Mouse (Mus musculus) erythroblast, embryonic 14.5 days (primary cell): ENCODE data around the gene Zfhx3. TPM values are rescaled to one million over a fixed set of nuclear protein-coding genes. Genes with fewer than 3 reads are reported as not detected.

Experiments
- H3K27me3 ChIP-seq: 2 replicates; pipeline ENCODE4 v1.6.1; 2012; ENCODE audit warnings: inconsistent platforms; ENCODE audit not compliant: control insufficient read depth
- H3K36me3 ChIP-seq: 2 replicates; pipeline ENCODE4 v1.6.1; 2012; ENCODE audit warnings: mild to moderate bottlenecking, inconsistent platforms; ENCODE audit not compliant: control insufficient read depth
- H3K4me1 ChIP-seq: 2 replicates; pipeline ENCODE4 v1.6.1; 2012; ENCODE audit warnings: inconsistent platforms; ENCODE audit not compliant: control insufficient read depth
- H3K4me3 ChIP-seq: replicated peaks from 2 replicates; pipeline ENCODE3; 2012; ENCODE audit warnings: moderate library complexity, mild to moderate bottlenecking, inconsistent platforms
- H3K9me3 ChIP-seq: 2 replicates; pipeline ENCODE4 v1.6.1; 2012; ENCODE audit warnings: low read length, inconsistent platforms, mixed read lengths; ENCODE audit not compliant: control insufficient read depth
- GATA1 ChIP-seq: IDR thresholded peaks from 2 replicates; pipeline ENCODE4 v1.6.1; 2012; ENCODE audit warnings: low read length, inconsistent platforms, mixed read lengths
- TAL1 ChIP-seq: IDR thresholded peaks from 3 replicates; pipeline ENCODE4 v1.6.1; 2012; ENCODE audit warnings: low read length, inconsistent platforms, mixed read lengths
- polyA plus RNA-seq: library from polyadenylated mRNA; stranded (reverse); fragments of >175 nt; gene quantifications from 2 replicates; pipeline ENCODE4 v1.2.3, GENCODE M21; 2012

Gene Zfhx3
- polyA plus RNA-seq, 1 experiment = 0.03 TPM

DNA sequence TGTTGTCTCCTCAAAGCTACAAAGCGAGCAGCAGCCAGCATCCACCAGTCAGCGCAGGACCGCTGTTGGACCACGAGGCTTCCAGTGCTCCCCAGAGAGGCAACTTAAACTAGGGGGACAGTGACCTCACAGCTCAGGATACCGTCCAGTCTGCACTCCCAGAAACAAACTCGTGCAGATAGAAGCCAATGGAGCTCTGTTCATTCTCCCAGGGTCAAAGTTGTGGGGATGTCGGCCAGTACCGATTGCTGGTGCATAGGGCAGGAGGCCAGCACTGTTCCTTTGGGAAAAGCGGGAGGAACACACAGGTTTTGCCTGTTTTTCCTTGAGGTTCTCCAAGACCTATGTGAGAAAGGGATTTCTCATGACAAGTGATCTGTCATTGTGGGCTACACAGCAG is 982.1 kb downstream of the Zfhx3 start:
- TF ChIP-seq TAL1 (no peak), GATA1 (no peak)
- Histone ChIP-seq H3K36me3 (no peaks in the 10 kb centered on the region), H3K27me3 (no peaks in the 10 kb centered on the region), H3K4me3 (no peak overlapping the region), H3K4me1 (no peaks in the 10 kb centered on the region), H3K9me3 (no peaks in the 10 kb centered on the region)

DNA sequence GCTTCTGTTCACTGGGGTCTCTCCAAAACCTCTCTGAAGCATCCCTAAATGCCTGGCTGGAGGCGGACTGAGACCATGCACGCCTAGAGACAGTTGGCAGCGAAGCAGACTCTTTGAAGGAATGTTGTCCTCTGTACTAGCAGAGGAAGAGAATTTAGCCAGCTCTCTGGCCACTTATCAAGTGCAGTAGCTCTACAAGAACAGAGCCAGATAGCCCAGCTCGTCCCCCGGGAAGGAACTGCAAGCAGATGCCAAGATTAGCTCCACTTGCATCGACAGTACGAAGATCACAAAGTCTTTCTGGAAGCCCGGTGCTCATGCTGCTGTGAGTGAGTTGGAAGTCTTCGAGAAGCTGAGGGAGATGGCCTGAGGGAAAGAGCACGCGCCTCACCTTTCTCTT is 983.7 kb downstream of the Zfhx3 start:
- Histone ChIP-seq H3K36me3 (no peaks in the 10 kb centered on the region), H3K4me3 (no peak overlapping the region), H3K9me3 (no peaks in the 10 kb centered on the region), H3K27me3 (no peaks in the 10 kb centered on the region), H3K4me1 (no peaks in the 10 kb centered on the region)
- no peak for TF ChIP-seq TAL1
- TF ChIP-seq GATA1 = no peak

DNA sequence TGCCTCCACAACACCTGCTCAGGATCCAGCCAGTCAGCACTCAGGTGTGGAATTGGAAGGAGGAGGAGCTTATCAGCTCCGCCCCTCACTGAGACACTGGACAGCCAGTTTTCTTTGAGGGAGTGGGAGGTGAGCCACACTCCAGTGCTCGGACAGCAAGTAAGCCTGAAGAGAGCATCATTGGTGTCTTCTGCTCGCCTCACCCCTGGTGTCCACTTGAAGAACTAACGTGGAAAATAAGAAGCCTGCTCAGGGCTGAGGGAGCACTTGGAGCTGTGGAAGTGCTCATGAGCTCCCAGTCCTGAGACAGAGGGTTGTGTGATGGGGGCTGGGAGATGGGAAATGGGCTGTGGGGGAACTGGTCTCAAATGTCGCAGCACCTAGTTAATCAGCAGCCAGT is 988.2 kb downstream of the Zfhx3 start:
- Histone ChIP-seq H3K4me3 (no peak overlapping the region), H3K27me3 (no peaks in the 10 kb centered on the region), H3K9me3 (peaks cover 3% of the 10 kb centered on the region; the same call in 1 of the 2 replicates), H3K4me1 (no peaks in the 10 kb centered on the region), H3K36me3 (peaks cover 4% of the 10 kb centered on the region; the same call in 1 of the 2 replicates)
- TF ChIP-seq GATA1 (no peak), TAL1 (no peak)

DNA sequence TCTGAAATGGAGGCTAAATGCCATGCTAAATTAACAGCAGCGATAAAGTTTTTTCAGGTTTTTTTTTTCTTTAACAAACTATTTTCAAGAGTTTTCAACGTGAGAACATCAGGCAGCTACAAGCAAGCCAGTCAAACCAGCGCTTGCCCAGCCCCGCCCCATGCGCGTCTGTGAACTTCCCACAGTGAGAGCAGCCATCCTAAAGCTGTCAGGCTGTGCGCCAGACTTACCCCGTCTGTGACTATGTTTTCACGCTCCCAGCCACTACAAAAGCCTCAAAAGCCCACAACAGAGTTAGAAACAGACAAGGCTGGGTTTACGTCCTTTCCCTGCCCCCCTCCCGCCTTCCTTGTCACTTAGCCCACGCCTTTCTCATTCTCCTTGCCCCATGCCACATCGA is 989.4 kb downstream of the Zfhx3 start:
- no peak overlapping the region for H3K4me3 ChIP-seq
- peaks cover 3% of the 10 kb centered on the region; the same call in 1 of the 2 replicates for H3K9me3 ChIP-seq
- peaks cover 4% of the 10 kb centered on the region; the same call in 1 of the 2 replicates for H3K36me3 ChIP-seq
- H3K4me1 ChIP-seq = no peaks in the 10 kb centered on the region
- no peak for TF ChIP-seq TAL1
- no peak for TF ChIP-seq GATA1
- no peaks in the 10 kb centered on the region for H3K27me3 ChIP-seq

DNA sequence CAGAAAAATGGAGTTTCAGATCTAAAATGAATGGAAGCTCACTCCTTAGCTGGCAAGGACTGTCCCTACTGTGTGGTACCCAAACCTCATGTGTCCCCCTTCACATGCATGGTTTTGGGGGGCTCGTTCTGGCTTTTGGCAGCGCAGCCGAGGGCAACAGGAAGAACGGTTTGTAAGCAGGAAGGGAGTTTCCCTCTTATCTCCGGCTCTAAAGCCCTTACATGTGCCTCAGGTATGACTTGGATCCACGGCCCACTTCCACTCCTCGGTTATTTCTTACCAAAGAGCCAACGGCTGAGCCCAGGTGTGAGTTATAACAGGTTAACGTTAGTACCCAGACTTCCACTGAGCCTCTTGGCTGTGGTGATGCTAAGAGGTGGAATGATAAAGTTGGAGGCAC is 990.3 kb downstream of the Zfhx3 start:
- Histone ChIP-seq H3K4me1 (no peaks in the 10 kb centered on the region), H3K36me3 (peaks cover 4% of the 10 kb centered on the region; the same call in 1 of the 2 replicates), H3K27me3 (no peaks in the 10 kb centered on the region), H3K4me3 (no peak overlapping the region), H3K9me3 (peaks cover 3% of the 10 kb centered on the region; the same call in 1 of the 2 replicates)
- TF ChIP-seq TAL1 (no peak), GATA1 (no peak)

DNA sequence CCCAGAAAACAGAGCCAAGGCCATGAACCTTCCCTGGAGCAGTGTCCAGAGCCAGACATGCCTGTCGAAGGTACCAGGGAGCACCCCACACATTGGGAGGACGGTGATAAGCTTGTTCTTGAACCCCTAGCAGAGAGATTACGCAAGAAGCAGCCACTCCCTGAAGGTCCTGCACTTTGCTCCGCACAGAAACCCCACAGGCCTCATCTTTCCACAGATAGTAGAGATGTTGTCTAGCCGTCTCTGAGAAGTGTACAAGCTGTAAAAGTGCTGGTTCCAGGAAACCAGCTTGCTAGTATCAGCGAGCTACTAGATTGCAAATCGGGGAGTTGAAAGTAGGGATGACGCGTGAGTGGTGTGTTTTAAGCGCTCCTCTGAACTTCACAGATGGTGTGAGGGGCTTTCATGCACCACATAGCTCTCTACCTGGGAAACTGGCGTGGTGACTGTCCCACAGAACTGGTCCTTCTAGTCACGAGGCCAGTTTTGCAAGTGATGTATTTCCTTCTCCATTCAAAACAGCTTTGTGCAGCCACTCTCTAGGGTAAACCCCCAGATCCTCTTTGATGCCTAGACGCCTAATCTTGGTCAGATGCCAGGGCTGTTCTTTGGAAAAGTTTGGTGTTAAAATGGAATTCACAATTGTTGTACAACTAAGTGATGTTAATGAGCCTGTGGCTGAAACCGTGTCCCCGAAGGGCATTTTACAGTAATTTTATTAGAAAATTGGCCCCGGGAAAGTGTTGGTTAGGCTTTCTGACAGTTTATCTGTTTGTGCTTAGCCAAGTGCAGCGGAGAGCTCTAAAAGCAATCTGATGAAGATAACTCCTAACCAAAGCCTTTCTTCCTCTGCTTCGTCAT is 993.6 kb downstream of the Zfhx3 start:
- Histone ChIP-seq H3K4me1 (no peaks in the 10 kb centered on the region), H3K27me3 (peaks cover 2% of the 10 kb centered on the region; the same call in 1 of the 2 replicates), H3K9me3 (peaks cover 15% of the 10 kb centered on the region), H3K4me3 (no peak overlapping the region), H3K36me3 (peaks cover 4% of the 10 kb centered on the region; the same call in 1 of the 2 replicates)
- no peak for TF ChIP-seq TAL1
- TF ChIP-seq GATA1 = no peak

DNA sequence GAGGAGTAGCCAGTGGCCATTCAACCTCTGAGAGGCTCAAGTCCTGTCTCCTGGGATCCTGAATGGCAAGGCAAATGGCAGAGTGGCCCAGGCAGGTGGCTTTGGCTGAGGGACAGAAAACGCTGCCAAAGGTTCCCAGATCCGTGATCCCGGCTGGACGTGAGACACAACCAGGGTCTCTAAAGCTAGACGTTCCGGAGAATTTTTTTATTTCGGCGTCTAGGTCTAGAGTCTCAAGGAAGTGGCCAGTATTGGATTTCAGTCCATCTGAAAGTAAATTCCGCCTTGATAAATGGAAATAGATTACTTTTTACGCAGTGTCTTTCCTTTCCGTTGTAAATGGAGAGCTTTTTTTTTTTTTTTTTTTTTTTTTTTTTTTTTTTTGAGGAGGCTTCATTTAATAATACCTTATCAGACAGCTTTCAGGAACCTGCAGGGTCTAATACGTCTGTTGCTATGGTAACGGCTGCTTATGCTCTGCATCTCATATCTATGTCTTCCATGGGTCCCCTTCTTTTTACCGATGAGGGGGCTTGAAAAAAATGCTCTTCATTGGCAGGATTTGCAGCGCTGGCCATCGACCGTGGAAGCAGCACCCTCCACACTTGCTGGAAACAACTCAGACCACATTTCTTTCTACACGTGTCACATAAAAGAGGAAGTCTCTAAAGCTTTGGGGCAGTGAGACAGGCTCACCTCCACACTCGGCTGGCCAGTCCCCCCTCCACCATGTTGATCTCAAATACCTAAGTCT is 994.4 kb downstream of the Zfhx3 start:
- H3K36me3 ChIP-seq = peaks cover 4% of the 10 kb centered on the region; the same call in 1 of the 2 replicates
- TF ChIP-seq TAL1 (no peak), GATA1 (no peak)
- H3K4me1 ChIP-seq = no peaks in the 10 kb centered on the region
- peaks cover 23% of the 10 kb centered on the region for H3K9me3 ChIP-seq
- H3K27me3 ChIP-seq = peaks cover 2% of the 10 kb centered on the region; the same call in 1 of the 2 replicates
- H3K4me3 ChIP-seq = no peak overlapping the region

DNA sequence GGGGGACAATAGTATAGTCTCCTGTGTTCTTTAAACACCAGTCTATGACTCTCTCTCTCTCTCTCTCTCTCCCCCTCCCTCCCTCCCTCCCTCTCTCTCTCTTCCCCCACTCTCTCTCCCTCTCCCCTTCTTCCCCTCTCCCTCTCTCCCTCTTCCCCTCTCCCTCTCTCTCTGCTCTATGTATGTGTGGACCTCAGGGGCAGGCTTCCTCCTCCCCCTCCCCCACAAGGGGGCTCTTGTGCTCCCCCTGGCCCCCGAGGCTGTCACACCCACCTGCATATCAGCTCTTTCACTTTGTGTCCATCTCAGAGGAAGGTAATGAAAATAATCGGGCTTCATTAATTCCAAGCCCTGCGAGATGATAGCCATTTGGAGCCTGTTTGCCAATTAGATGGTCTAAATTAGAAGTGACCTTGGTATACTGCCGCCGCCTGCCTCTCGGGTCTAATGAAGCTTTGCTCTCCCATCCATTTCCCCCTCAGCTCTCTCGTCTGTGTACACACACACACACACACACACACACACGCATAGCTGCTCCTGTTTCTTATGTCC is 995.5 kb downstream of the Zfhx3 start:
- no peak overlapping the region for H3K4me3 ChIP-seq
- peaks cover 4% of the 10 kb centered on the region; the same call in 1 of the 2 replicates for H3K36me3 ChIP-seq
- H3K4me1 ChIP-seq = no peaks in the 10 kb centered on the region
- H3K9me3 ChIP-seq = peaks cover 23% of the 10 kb centered on the region
- TF ChIP-seq GATA1 = no peak
- TF ChIP-seq TAL1 = no peak
- peaks cover 2% of the 10 kb centered on the region; the same call in 1 of the 2 replicates for H3K27me3 ChIP-seq
